Mouse (Mus musculus) testis, adult 10 weeks (tissue): ENCODE measurements around the gene Cep63. TPM values are rescaled to one million over a fixed set of nuclear protein-coding genes. Genes with fewer than 3 reads are reported as not detected.

ENCODE experiments used
- polyA plus RNA-seq: library from polyadenylated mRNA; stranded (reverse); fragments of 350-450 nt; fragmentation: Illumina TruSeq; extraction: RNeasy Lipid Tissue Mini Kit (QIAGEN cat#74804); gene quantifications from one replicate; pipeline ENCODE4 v1.2.3, GENCODE M21; 2014; ENCODE audit warnings: low read depth, low replicate concordance

The Cep63 gene
- polyA plus RNA-seq: 480 TPM

GRCm38 (mm10) chr9:102625983-102626838 lies at the start of gene Cep63, which contains the start of gene Anapc13:
TSS of gene Cep63 (minus strand) at chr9:102626534.
TSS of gene Anapc13 (plus strand) at chr9:102626296.

Other genes starting within 250 kb of the Cep63 start
- gene Ky, start 120.8 kb downstream of the Cep63 start, polyA plus RNA-seq: 0.08 TPM
- gene Anapc13, start 238 bp downstream of the Cep63 start, polyA plus RNA-seq: 9.9 TPM
- 1.5 TPM for gene Amotl2, start 90.1 kb upstream of the Cep63 start, polyA plus RNA-seq
- gene Ryk, start 208.4 kb upstream of the Cep63 start, polyA plus RNA-seq: 18.7 TPM